Mouse (Mus musculus) embryonic facial prominence, embryonic 11.5 days (tissue): ENCODE data around the gene Lonp2. TPM values are rescaled to one million over a fixed set of nuclear protein-coding genes. Genes with fewer than 3 reads are reported as not detected.

Experiments
- ATAC-seq: fragments of 200-750 bp; cut with Nextera tagmentation; replicated peaks from 2 replicates; pipeline ENCODE4 v1.8.0; 2017; ENCODE audit warnings: low read depth; ENCODE audit not compliant: insufficient number of reproducible peaks, low FRiP score, low TSS enrichment
- DNase-seq: peaks from one replicate; pipeline ENCODE4 v3.0.0-alpha.2; 2015; ENCODE audit warnings: low spot score
- H3K27ac ChIP-seq: fragments of 300-500 bp; sonication (generic); replicated peaks from 2 replicates; pipeline ENCODE4 v1.5.1; 2014; ENCODE audit warnings: mild to moderate bottlenecking, low read depth, low read length, control low read depth
- H3K27me3 ChIP-seq: fragments of 300-500 bp; sonication (generic); 2 replicates; pipeline ENCODE4 v1.6.1; 2014; ENCODE audit warnings: mild to moderate bottlenecking, low read length, moderate library complexity, mixed read lengths; ENCODE audit not compliant: control insufficient read depth, insufficient read depth
- H3K36me3 ChIP-seq: fragments of 300-500 bp; sonication (generic); replicated peaks from 2 replicates; pipeline ENCODE4 v1.6.1; 2014; ENCODE audit warnings: low read depth, mild to moderate bottlenecking, low read length, moderate library complexity, mixed read lengths; ENCODE audit not compliant: control insufficient read depth, insufficient read depth
- H3K4me1 ChIP-seq: fragments of 300-500 bp; sonication (generic); 2 replicates; pipeline ENCODE4 v1.6.1; 2014; ENCODE audit warnings: low read length, mixed read lengths; ENCODE audit not compliant: control insufficient read depth, insufficient read depth
- H3K4me2 ChIP-seq: fragments of 300-500 bp; sonication (generic); 2 replicates; pipeline ENCODE4 v1.6.1; 2014; ENCODE audit warnings: low read depth, mild to moderate bottlenecking, control low read depth, low read length, moderate library complexity
- H3K4me3 ChIP-seq: fragments of 300-500 bp; sonication (generic); 2 replicates; pipeline ENCODE4 v1.5.1; 2014; ENCODE audit warnings: low read depth, low read length, control low read depth
- H3K9ac ChIP-seq: fragments of 300-500 bp; sonication (generic); replicated peaks from 2 replicates; pipeline ENCODE4 v1.6.1; 2014; ENCODE audit warnings: mild to moderate bottlenecking, control low read depth, low read length
- H3K9me3 ChIP-seq: fragments of 300-500 bp; sonication (generic); replicated peaks from 2 replicates; pipeline ENCODE4 v1.6.1; 2016; ENCODE audit warnings: mild to moderate bottlenecking, low read length, inconsistent platforms, mixed read lengths; ENCODE audit not compliant: control insufficient read depth
- WGBS: fragments of 180-500 bp; shearing (Covaris S2); extraction: QIAGEN DNeasy Blood & Tissue Kit; methylation state at CpG from one replicate; pipeline ENCODE4 v1.1.7; 2014; 5-methylcytosine and 5-hydroxymethylcytosine counted together
- polyA plus RNA-seq: library from polyadenylated mRNA; unstranded; fragments of >200 nt; fragmentation: Nextera tagmentation; extraction: Ambion mirVana; gene quantifications from 2 replicates; pipeline ENCODE4 v1.2.1, GENCODE M21; 2014

Gene Lonp2
- polyA plus RNA-seq, 1 experiment from 2014 or later: 67.3 TPM

GRCm38 (mm10) chr8:86698811-86699421 lies 75.1 kb downstream of the Lonp2 start:
- no peak overlapping the region for H3K4me2 ChIP-seq
- WGBS: 62% methylated on average over 1 of the region's 1 CpGs
- ATAC-seq (no peak), DNase-seq (no peak)
- H3K27ac ChIP-seq: no peak overlapping the region
- no peaks in the 10 kb centered on the region for H3K27me3 ChIP-seq
- no peaks in the 10 kb centered on the region for H3K4me1 ChIP-seq
- no peaks in the 10 kb centered on the region for H3K36me3 ChIP-seq
- no peak overlapping the region for H3K9ac ChIP-seq
- no peak overlapping the region for H3K4me3 ChIP-seq
- no peaks in the 10 kb centered on the region for H3K9me3 ChIP-seq

DNA sequence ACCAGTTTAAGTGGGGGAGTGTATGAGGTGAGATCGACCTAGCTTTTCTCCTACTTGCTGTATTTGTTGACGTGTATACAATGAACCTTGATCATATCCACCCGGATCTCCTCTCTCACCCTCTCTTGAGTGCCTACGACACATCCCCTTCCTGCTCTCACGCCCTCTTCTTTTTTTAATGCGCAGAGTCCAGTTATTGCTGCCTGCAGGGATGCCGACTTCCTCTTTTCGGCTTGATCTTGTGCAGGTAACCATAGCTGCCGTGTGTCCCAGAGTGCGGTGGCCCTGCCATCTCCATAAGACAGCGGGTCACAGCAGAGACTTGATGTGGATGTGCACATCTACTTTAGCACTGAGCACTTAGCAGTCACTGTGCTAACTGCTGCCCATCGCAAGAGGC lies 75.6 kb downstream of the Lonp2 start:
- Histone ChIP-seq H3K36me3 (no peaks in the 10 kb centered on the region), H3K27ac (no peak overlapping the region), H3K4me2 (no peak overlapping the region), H3K9ac (no peak overlapping the region), H3K4me1 (no peaks in the 10 kb centered on the region), H3K27me3 (no peaks in the 10 kb centered on the region), H3K4me3 (no peak overlapping the region), H3K9me3 (no peaks in the 10 kb centered on the region)
- 94% methylated on average over 12 of the region's 12 CpGs for WGBS
- DNase-seq (no peak), ATAC-seq (no peak)

DNA sequence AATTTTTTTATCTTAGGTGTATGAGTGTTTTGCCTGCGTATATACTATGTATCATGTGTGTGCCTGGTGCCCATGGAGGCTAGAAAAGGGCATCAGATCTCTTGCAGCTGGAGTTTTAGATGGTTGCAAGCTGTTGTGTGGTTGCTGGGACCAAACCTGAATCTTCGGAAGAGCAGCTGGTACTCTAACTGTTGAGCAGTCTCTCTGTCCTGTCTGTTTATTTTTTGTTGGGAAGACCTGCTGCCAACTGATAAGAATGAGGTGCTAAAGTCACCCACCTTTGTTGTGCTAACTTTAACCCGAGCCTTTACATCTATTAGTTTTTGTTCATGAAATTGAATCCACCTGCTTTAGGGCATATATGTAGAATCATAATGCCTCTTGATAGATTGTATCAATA lies 78.6 kb downstream of the Lonp2 start:
- ATAC-seq (no peak), DNase-seq (no peak)
- Histone ChIP-seq H3K4me3 (no peak overlapping the region), H3K9ac (no peak overlapping the region), H3K27ac (no peak overlapping the region), H3K9me3 (no peaks in the 10 kb centered on the region), H3K4me1 (no peaks in the 10 kb centered on the region), H3K27me3 (no peaks in the 10 kb centered on the region), H3K36me3 (no peaks in the 10 kb centered on the region), H3K4me2 (no peak overlapping the region)
- 83% methylated on average over 3 of the region's 3 CpGs for WGBS

DNA sequence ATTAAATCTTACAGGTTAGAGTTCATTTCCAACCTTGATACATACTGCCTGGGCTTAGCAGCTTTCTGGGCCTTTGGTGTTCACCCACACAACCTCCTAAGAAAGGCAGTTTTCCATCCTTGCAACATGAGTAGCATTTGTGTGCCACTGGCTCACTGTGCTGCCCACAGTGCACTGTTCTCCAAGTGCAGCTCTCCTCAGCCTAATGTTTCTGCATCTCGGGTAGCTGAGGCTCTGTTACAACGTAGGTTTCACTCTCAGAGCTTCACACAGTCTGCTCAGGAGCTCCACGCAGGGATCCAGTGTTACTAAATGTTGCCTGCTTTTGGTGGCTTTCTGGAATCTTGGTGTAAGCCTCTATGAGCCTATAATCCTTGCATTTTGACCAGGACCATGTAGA lies 81.5 kb downstream of the Lonp2 start:
- ATAC-seq: no peak
- no peaks in the 10 kb centered on the region for H3K4me1 ChIP-seq
- no peaks in the 10 kb centered on the region for H3K27me3 ChIP-seq
- H3K36me3 ChIP-seq: no peaks in the 10 kb centered on the region
- H3K4me3 ChIP-seq: no peak overlapping the region
- H3K27ac ChIP-seq: no peak overlapping the region
- H3K4me2 ChIP-seq: no peak overlapping the region
- no peak for DNase-seq
- 82% methylated on average over 3 of the region's 3 CpGs for WGBS
- H3K9ac ChIP-seq: no peak overlapping the region
- H3K9me3 ChIP-seq: no peaks in the 10 kb centered on the region

GRCm38 (mm10) chr8:86706756-86707155 lies 82.9 kb downstream of the Lonp2 start:
- WGBS: 75% methylated on average over 5 of the region's 5 CpGs
- no peaks in the 10 kb centered on the region for H3K9me3 ChIP-seq
- no peak for ATAC-seq
- no peaks in the 10 kb centered on the region for H3K36me3 ChIP-seq
- no peak overlapping the region for H3K9ac ChIP-seq
- no peaks in the 10 kb centered on the region for H3K4me1 ChIP-seq
- no peak overlapping the region for H3K4me2 ChIP-seq
- no peak overlapping the region for H3K27ac ChIP-seq
- no peak overlapping the region for H3K4me3 ChIP-seq
- no peaks in the 10 kb centered on the region for H3K27me3 ChIP-seq
- DNase-seq: no peak

- no peak for ATAC-seq
- Histone ChIP-seq H3K27me3 (no peaks in the 10 kb centered on the region), H3K36me3 (no peaks in the 10 kb centered on the region), H3K4me3 (no peak overlapping the region), H3K9ac (no peak overlapping the region), H3K4me1 (no peaks in the 10 kb centered on the region), H3K4me2 (no peak overlapping the region), H3K9me3 (no peaks in the 10 kb centered on the region), H3K27ac (no peak overlapping the region)
- no peak for DNase-seq
- whole genome bisulfite sequencing: 73% methylated on average over 4 of the region's 4 CpGs
These were observed 84.0 kb downstream of the Lonp2 start for GRCm38 (mm10) chr8:86707873-86708272.

DNA sequence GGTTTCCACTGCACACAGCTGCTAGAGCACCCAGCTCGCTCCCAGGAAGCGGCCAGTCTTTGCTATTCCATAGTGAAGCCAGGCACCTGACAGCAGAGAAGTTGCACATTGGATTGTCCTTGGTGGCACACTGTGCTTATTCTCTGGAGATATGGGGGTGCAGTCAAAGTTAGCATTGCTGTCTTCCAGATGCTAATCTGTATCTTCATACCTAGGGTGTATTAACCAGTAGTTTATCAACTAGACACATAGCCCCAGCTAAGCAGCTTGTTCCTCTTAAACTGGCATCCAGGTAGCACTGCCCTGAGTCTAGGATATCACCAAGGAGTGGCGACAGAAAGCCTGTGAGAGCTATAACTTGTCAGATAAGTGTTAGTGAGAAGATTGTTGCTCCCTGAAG lies 88.8 kb downstream of the Lonp2 start:
- no peaks in the 10 kb centered on the region for H3K4me1 ChIP-seq
- WGBS: 89% methylated on average over 3 of the region's 3 CpGs
- DNase-seq: no peak

DNA sequence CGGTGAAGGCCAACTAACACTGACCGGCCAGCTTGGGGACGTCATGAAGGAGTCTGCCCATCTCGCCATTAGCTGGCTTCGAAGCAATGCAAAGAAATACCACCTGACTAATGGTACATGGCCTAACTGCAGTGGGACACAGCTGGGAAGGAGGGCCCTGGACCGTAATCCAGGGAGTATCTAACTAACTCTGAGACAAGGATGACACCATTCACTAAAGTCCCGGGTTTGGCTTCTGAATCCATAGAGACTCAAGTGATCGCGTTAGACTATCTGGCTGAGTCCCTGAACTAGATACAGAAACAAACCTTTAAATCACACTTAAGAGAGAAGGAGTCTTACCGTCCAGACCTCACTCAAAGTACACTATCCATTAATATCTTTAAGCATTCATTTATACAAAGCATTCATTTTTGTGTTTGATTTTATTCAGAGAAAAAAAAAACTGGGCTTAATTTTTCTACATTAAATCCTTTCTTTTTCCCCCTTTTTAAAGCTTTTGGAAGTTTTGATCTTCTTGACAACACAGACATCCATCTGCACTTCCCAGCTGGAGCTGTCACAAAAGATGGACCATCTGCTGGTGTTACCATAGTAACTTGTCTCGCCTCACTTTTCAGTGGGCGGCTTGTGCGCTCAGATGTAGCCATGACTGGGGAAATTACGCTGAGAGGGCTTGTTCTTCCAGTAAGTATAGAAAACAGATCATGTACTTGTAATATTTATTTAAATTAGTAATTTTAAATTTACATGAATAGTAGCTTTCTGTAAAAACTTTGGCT lies 89.8 kb downstream of the Lonp2 start:
- H3K27ac ChIP-seq: no peak overlapping the region
- no peak overlapping the region for H3K9ac ChIP-seq
- H3K27me3 ChIP-seq: no peaks in the 10 kb centered on the region
- ATAC-seq (no peak), DNase-seq (no peak)
- 84% methylated on average over 14 of the region's 14 CpGs for WGBS
- H3K4me1 ChIP-seq: no peaks in the 10 kb centered on the region
- H3K9me3 ChIP-seq: no peaks in the 10 kb centered on the region
- no peak overlapping the region for H3K4me2 ChIP-seq
- H3K4me3 ChIP-seq: no peak overlapping the region
- peaks cover 3% of the 10 kb centered on the region; the same call in 1 of the 2 replicates for H3K36me3 ChIP-seq

More for the DNA sequence above, 88.8 kb downstream of the Lonp2 start:
- Histone ChIP-seq H3K4me3 (no peak overlapping the region), H3K9me3 (no peaks in the 10 kb centered on the region), H3K27ac (no peak overlapping the region), H3K36me3 (peaks cover 3% of the 10 kb centered on the region; the same call in 1 of the 2 replicates), H3K4me2 (no peak overlapping the region), H3K27me3 (no peaks in the 10 kb centered on the region), H3K9ac (no peak overlapping the region)
- no peak for ATAC-seq
